Mouse (Mus musculus) E14TG2a.4 (cell line): ENCODE data around the gene Zfand2a.

Experiments used
- H3K27me3 ChIP-seq: 2 replicates; pipeline ENCODE4 v1.6.1; 2014; ENCODE audit warnings: low read length, control low read depth; ENCODE audit not compliant: insufficient read depth
- H3K36me3 ChIP-seq: 2 replicates; pipeline ENCODE4 v1.6.1; 2014; ENCODE audit warnings: low read length, control low read depth; ENCODE audit not compliant: insufficient read depth
- H3K4me1 ChIP-seq: replicated peaks from 2 replicates; pipeline ENCODE4 v1.6.1; 2014; ENCODE audit warnings: low read depth, low read length, control low read depth
- H3K4me3 ChIP-seq: replicated peaks from 2 replicates; pipeline ENCODE4 v1.5.1; 2014; ENCODE audit warnings: mild to moderate bottlenecking, low read length
- H3K9me3 ChIP-seq: 2 replicates; pipeline ENCODE4 v1.6.1; 2014; ENCODE audit warnings: low read length, control low read depth
- CTCF ChIP-seq: conservative IDR thresholded peaks from 2 replicates; pipeline ENCODE4 v1.5.1; 2014; ENCODE audit warnings: low read length
- NANOG ChIP-seq: IDR thresholded peaks from 2 replicates; pipeline ENCODE4 v1.6.1; 2014; ENCODE audit warnings: borderline replicate concordance, low read length, mixed read lengths
- POU5F1 ChIP-seq: IDR thresholded peaks from 2 replicates; pipeline ENCODE4 v1.6.1; 2014; ENCODE audit warnings: low read length, borderline replicate concordance

The Zfand2a gene

GRCm38 (mm10) chr5:139505073-139505606 lies 20.8 kb upstream of the Zfand2a start:
- TF ChIP-seq CTCF (peak; percentile 87), NANOG (no peak)
- peaks cover 57% of the 10 kb centered on the region for H3K27me3 ChIP-seq
- H3K4me3 ChIP-seq, result no peak overlapping the region
- no peaks in the 10 kb centered on the region for H3K9me3 ChIP-seq
- H3K4me1 ChIP-seq, result peaks cover 16% of the 10 kb centered on the region
- no peaks in the 10 kb centered on the region for H3K36me3 ChIP-seq

DNA sequence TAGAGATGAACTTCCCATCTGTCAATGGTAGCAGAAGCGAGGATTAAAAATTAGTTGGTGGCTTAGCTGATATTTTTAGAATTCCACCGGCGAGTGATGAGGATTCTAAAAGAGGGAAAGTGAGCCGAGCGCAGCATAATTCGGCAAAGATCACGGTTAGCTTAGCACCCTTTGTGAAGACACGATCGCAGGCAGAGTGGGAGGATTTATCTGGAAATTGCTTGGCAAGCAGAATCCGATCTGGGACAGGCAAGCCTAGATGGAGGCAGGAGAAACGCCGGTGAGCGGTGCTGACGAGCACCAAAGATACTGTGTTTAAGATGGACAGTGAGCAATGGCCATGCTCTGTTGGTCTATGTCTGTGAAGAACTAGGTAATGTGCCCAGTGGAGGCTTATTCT lies 17.9 kb upstream of the Zfand2a start:
- no peaks in the 10 kb centered on the region for H3K36me3 ChIP-seq
- H3K4me3 ChIP-seq, result no peak overlapping the region
- H3K9me3 ChIP-seq, result no peaks in the 10 kb centered on the region
- H3K4me1 ChIP-seq, result peaks cover 16% of the 10 kb centered on the region
- peaks cover 49% of the 10 kb centered on the region for H3K27me3 ChIP-seq
- TF ChIP-seq CTCF, result no peak
- no peak for TF ChIP-seq NANOG
- TF ChIP-seq POU5F1, result no peak

GRCm38 (mm10) chr5:139498791-139499190 lies 14.4 kb upstream of the Zfand2a start:
- Histone ChIP-seq H3K27me3 (peaks cover 55% of the 10 kb centered on the region), H3K4me1 (peaks cover 9% of the 10 kb centered on the region), H3K4me3 (no peak overlapping the region), H3K9me3 (no peaks in the 10 kb centered on the region), H3K36me3 (no peaks in the 10 kb centered on the region)
- TF ChIP-seq POU5F1, result no peak
- no peak for TF ChIP-seq NANOG
- no peak for TF ChIP-seq CTCF

GRCm38 (mm10) chr5:139496939-139497338 lies 12.6 kb upstream of the Zfand2a start:
- no peaks in the 10 kb centered on the region for H3K9me3 ChIP-seq
- H3K27me3 ChIP-seq, result peaks cover 48% of the 10 kb centered on the region
- no peak overlapping the region for H3K4me3 ChIP-seq
- H3K4me1 ChIP-seq, result peaks cover 9% of the 10 kb centered on the region
- no peaks in the 10 kb centered on the region for H3K36me3 ChIP-seq
- no peak for TF ChIP-seq POU5F1
- TF ChIP-seq CTCF, result peak; percentile 68

- TF ChIP-seq NANOG, result no peak
- no peak for TF ChIP-seq CTCF
- Histone ChIP-seq H3K4me1 (peaks cover 22% of the 10 kb centered on the region), H3K27me3 (peaks cover 42% of the 10 kb centered on the region), H3K36me3 (no peaks in the 10 kb centered on the region), H3K4me3 (peak overlapping the region; percentile 46), H3K9me3 (no peaks in the 10 kb centered on the region)
Measured at GRCm38 (mm10) chr5:139495019-139495669, 10.8 kb upstream of the Zfand2a start.

DNA sequence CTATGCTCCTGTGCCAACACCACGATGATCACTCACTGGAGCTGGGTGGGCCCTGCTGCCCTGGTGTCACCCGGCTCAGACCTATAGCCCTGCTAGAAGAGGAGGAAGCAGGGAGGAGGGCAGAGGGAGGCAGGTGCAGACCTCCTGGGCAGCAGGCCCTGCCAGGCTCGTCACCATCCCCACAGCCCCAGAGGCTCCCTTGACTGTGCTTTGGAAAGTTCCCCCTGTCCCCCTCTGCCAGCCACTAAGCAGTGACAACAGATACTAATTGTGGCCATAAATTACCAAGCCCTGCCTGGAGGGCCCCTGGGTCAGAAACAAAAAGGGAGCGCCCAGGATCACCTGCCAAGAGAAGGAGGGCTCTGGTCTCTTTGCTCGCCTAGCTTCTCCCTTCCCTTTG lies 9.3 kb upstream of the Zfand2a start:
- TF ChIP-seq POU5F1 (no peak), NANOG (no peak), CTCF (no peak)
- Histone ChIP-seq H3K4me3 (no peak overlapping the region), H3K36me3 (no peaks in the 10 kb centered on the region), H3K27me3 (peaks cover 36% of the 10 kb centered on the region), H3K4me1 (peaks cover 29% of the 10 kb centered on the region), H3K9me3 (no peaks in the 10 kb centered on the region)

GRCm38 (mm10) chr5:139491348-139491747 lies 7.0 kb upstream of the Zfand2a start:
- H3K9me3 ChIP-seq, result peaks cover 6% of the 10 kb centered on the region; the same call in 1 of the 2 replicates
- H3K4me3 ChIP-seq, result no peak overlapping the region
- H3K27me3 ChIP-seq, result peaks cover 25% of the 10 kb centered on the region
- TF ChIP-seq POU5F1 (no peak), NANOG (no peak)
- H3K4me1 ChIP-seq, result peaks cover 36% of the 10 kb centered on the region
- no peaks in the 10 kb centered on the region for H3K36me3 ChIP-seq

- Histone ChIP-seq H3K36me3 (no peaks in the 10 kb centered on the region), H3K9me3 (peaks cover 9% of the 10 kb centered on the region; the same call in 1 of the 2 replicates), H3K27me3 (peaks cover 19% of the 10 kb centered on the region), H3K4me1 (peaks cover 34% of the 10 kb centered on the region), H3K4me3 (no peak overlapping the region)
- TF ChIP-seq CTCF (no peak), NANOG (no peak), POU5F1 (no peak)
Measured at GRCm38 (mm10) chr5:139490131-139490530, 5.8 kb upstream of the Zfand2a start.

DNA sequence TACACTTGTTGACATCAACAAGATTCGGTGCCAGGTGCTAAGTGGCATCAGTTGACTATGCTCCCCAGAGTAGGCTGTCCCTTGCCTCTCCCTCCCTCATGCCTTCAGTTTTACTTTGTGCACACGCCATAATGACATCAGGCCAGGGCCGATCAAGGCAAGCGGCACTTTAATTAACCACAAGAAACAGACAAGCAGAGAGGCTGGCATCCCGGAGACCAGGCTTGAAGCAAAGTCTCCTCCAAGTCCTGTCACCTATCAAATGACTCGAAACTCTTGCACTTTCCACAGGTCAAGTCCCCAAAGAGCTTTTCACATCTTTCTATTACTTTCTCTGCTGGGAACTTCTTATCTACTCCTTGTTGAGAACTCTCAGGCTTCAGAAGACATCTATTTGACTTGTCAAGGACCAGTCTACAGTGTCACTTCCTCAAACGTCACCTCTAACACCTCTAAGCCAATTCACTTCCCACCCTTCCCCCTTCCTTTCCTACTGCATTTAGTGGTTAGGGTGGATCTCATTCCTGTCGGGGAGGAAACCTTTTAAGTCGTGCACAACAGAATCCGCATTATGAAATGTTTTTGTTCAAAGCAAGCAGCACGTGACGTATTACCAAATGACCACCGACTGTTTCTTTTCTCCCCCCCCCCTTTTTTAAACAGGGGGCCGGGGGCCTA lies 1.0 kb downstream of the Zfand2a start:
- TF ChIP-seq NANOG (no peak), CTCF (no peak), POU5F1 (no peak)
- peak overlapping the region; percentile 99 for H3K4me3 ChIP-seq
- H3K36me3 ChIP-seq, result peaks cover 47% of the 10 kb centered on the region
- H3K27me3 ChIP-seq, result no peaks in the 10 kb centered on the region
- H3K4me1 ChIP-seq, result peaks cover 61% of the 10 kb centered on the region
- peaks cover 9% of the 10 kb centered on the region; the same call in 1 of the 2 replicates for H3K9me3 ChIP-seq
